Mouse (Mus musculus) heart, embryonic 10.5 days (tissue): ENCODE results near the gene Fbxo41. TPM values are rescaled to one million over a fixed set of nuclear protein-coding genes. Genes with fewer than 3 reads are reported as not detected.
A peak's percentile ranks its signal among the peaks of the same experiment; 100 is the strongest.

Source experiments
- DNase-seq: peaks from one replicate; pipeline ENCODE4 v3.0.0-alpha.2; 2017; ENCODE audit warnings: low spot score
- H3K27ac ChIP-seq: fragments of 300-500 bp; sonication (generic); 2 replicates; pipeline ENCODE4 v1.5.1; 2016; ENCODE audit warnings: mild to moderate bottlenecking
- H3K27me3 ChIP-seq: fragments of 300-500 bp; sonication (generic); 2 replicates; pipeline ENCODE4 v1.6.1; 2016; ENCODE audit warnings: mild to moderate bottlenecking; ENCODE audit not compliant: poor library complexity, insufficient read depth, severe bottlenecking
- H3K36me3 ChIP-seq: fragments of 300-500 bp; sonication (generic); 2 replicates; pipeline ENCODE4 v1.6.1; 2016; ENCODE audit warnings: mild to moderate bottlenecking, moderate library complexity
- H3K4me1 ChIP-seq: fragments of 300-500 bp; sonication (generic); 2 replicates; pipeline ENCODE4 v1.6.1; 2016; ENCODE audit warnings: mild to moderate bottlenecking
- H3K4me3 ChIP-seq: fragments of 300-500 bp; sonication (generic); 2 replicates; pipeline ENCODE4 v1.5.1; 2016; ENCODE audit warnings: mild to moderate bottlenecking, moderate library complexity
- H3K9me3 ChIP-seq: fragments of 300-500 bp; sonication (generic); 2 replicates; pipeline ENCODE4 v1.6.1; 2016; ENCODE audit warnings: mild to moderate bottlenecking, moderate library complexity
- WGBS: fragments of 180-500 bp; shearing (Covaris S2); methylation state at CpG from one replicate; pipeline ENCODE4 v1.1.7; 2016; 5-methylcytosine and 5-hydroxymethylcytosine counted together
- polyA plus RNA-seq: library from polyadenylated mRNA; unstranded; fragments of >200 nt; fragmentation: Nextera tagmentation; extraction: Ambion mirVana; gene quantifications from 2 replicates; pipeline ENCODE4 v1.2.1, GENCODE M21; 2016

The Fbxo41 gene
- polyA plus RNA-seq, 1 experiment from 2014 or later = 0.13 TPM

GRCm38 (mm10) chr6:85483843-85484721 is 18.7 kb downstream of the Fbxo41 start:
- H3K9me3 ChIP-seq = no peaks in the 10 kb centered on the region
- H3K27ac ChIP-seq = no peak overlapping the region
- WGBS = 3% methylated on average over 92 of the region's 92 CpGs
- peaks cover 92% of the 10 kb centered on the region for H3K27me3 ChIP-seq
- peak overlapping the region; percentile 50 for H3K4me3 ChIP-seq
- DNase-seq = no peak
- H3K36me3 ChIP-seq = no peaks in the 10 kb centered on the region
- peaks cover 15% of the 10 kb centered on the region for H3K4me1 ChIP-seq

DNA sequence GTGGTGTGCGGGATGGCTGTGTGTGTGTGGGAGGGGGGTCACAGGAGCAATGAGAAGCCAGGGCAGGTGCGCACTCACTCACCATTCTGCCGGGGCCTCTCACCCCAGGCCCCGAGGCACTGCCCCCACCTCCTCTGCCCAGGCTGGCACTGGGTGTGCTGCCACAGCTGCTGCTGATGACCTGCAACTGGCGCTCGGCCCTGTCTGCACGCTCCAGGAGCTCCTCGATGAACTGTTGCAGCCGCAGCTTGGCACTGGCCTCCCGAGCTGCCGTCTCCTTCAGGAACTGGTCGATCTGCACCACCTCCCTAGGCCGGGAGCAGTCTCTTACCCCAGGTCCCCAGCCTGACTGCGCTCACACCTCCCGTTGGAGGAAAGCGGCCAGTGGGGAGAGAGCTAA is 22.1 kb downstream of the Fbxo41 start:
- Histone ChIP-seq H3K9me3 (no peaks in the 10 kb centered on the region), H3K36me3 (no peaks in the 10 kb centered on the region), H3K27ac (no peak overlapping the region), H3K4me3 (no peak overlapping the region), H3K4me1 (peaks cover 11% of the 10 kb centered on the region), H3K27me3 (peaks cover 98% of the 10 kb centered on the region)
- DNase-seq = no peak
- 75% methylated on average over 16 of the region's 16 CpGs for WGBS

DNA sequence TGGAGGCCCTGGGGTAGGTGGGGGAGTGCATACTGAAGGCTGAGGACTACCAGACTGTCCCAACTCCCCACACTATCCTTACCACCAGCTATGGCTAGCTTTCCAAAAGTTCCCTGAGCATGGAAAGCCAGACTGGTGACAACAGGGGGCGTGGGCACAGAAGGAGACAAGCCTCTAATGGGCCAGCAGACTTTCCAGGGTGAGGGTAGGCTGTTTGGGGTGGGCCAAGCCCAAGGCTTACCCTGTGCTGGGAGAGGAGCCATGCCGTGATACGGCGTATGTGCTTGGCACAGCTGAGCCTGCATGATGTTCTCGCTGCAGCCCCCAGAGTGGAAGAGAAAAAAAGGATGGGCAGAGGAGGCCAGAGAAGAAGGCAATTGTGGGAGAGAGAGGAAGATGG is 22.8 kb downstream of the Fbxo41 start:
- 81% methylated on average over 5 of the region's 5 CpGs for WGBS
- Histone ChIP-seq H3K4me3 (no peak overlapping the region), H3K36me3 (no peaks in the 10 kb centered on the region), H3K9me3 (no peaks in the 10 kb centered on the region), H3K27ac (no peak overlapping the region), H3K4me1 (peaks cover 11% of the 10 kb centered on the region), H3K27me3 (peaks cover 97% of the 10 kb centered on the region)
- DNase-seq = no peak

DNA sequence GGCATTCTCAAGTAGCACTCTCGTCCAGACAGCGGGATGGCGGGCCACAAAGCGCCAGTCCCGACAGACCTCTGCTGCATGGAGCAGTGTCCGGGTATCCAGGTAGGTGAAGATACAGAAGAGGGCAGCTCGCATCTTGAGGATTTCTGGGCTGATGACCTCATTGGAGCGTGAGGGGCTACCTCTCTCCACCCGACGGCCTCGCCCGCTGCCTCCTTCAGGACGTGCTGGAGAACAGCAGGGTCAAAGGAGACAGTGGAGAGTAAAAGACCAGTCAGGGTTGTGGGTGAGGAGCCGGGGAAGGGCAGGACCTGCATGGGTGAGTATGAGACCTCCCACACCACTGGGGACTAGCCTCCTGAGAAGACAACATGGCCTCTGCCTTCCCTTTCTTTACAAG is 24.4 kb downstream of the Fbxo41 start:
- Histone ChIP-seq H3K4me3 (no peak overlapping the region), H3K27me3 (peaks cover 95% of the 10 kb centered on the region), H3K36me3 (no peaks in the 10 kb centered on the region), H3K9me3 (no peaks in the 10 kb centered on the region), H3K4me1 (no peaks in the 10 kb centered on the region), H3K27ac (no peak overlapping the region)
- WGBS = 27% methylated on average over 14 of the region's 14 CpGs
- DNase-seq = no peak

DNA sequence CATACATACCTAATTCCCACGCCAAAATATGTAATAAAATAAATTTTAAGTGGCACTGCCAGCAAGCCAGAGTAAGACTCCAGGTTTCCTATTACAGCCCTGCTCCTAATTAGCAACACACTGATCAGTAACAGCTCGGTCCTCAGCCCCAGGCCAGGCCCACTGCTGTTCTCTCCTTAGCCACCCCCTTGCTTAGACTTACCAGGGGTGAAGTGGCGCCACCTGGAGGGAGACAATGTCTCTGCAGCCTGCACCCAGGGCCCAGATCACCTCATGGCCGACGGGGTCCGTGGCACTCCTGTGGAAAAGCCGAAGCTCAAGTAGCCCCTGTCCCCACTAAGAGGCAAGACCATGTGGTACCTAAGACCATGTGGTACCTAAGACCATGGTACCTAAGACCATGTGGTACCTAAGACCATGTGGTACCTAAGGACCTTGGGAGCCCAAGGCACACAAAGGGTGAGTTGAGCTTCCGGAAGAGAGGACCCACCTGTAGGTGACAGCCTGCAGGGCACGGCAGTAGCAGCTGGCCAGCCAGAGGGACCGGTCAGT is 25.4 kb downstream of the Fbxo41 start:
- H3K4me1 ChIP-seq = no peaks in the 10 kb centered on the region
- DNase-seq = no peak

DNA sequence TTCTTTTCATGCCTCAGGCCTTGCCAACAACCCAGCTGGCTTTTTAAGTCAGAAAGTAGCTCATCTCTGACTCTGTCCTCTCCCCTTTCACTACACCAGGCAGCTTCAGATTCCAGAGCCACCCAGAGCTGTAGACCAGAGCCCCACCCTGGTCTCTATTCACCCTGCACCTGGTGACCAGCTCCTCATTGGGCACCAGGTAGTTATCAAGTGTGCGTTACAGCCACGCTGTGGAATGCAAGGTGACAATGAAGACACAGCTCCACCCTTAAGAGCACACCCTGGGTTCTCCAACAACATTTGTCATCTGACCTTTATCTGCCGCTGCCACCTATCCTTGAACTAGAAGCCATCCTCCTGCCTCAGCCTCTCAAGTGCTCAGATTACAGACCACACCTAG is 27.2 kb downstream of the Fbxo41 start:
- H3K9me3 ChIP-seq = no peaks in the 10 kb centered on the region
- no peak overlapping the region for H3K4me3 ChIP-seq
- WGBS = 84% methylated on average over 3 of the region's 3 CpGs
- no peak for DNase-seq
- H3K27ac ChIP-seq = no peak overlapping the region
- peaks cover 81% of the 10 kb centered on the region for H3K27me3 ChIP-seq
- H3K36me3 ChIP-seq = no peaks in the 10 kb centered on the region
- 0 out of 2 replicates have a peak, but pooled peaks cover 4% of the 10 kb centered on the region for H3K4me1 ChIP-seq

More for the DNA sequence above, 25.4 kb downstream of the Fbxo41 start:
- Histone ChIP-seq H3K27ac (no peak overlapping the region), H3K27me3 (peaks cover 95% of the 10 kb centered on the region), H3K36me3 (no peaks in the 10 kb centered on the region), H3K9me3 (no peaks in the 10 kb centered on the region), H3K4me3 (no peak overlapping the region)
- 27% methylated on average over 10 of the region's 10 CpGs for WGBS

GRCm38 (mm10) chr6:85472542-85472941 is 30.3 kb downstream of the Fbxo41 start:
- no peak for DNase-seq
- WGBS = 50% methylated on average over 5 of the region's 5 CpGs
- Histone ChIP-seq H3K4me3 (no peak overlapping the region), H3K9me3 (no peaks in the 10 kb centered on the region), H3K4me1 (0 out of 2 replicates have a peak, but pooled peaks cover 4% of the 10 kb centered on the region), H3K36me3 (peaks cover 23% of the 10 kb centered on the region), H3K27ac (no peak overlapping the region), H3K27me3 (peaks cover 50% of the 10 kb centered on the region)

DNA sequence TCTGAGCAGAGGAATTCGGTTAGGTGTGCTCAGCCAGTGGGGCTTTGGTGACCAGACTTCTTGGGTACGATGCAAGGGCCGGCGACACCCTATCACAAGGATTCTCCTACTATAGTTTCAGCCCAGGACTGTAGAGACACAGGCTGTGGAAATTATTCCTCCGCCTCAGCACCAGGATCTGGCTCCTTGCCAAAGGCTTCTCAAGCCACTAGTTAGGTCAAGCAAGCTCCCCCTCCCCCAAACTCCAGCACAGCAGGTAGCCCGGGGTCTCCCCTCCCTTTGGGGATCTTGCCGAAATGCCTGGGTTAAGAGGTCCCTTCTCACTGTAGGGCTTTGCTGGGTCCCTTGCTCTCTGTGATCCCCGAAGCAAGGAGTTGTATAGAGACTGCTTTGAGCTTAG is 30.8 kb downstream of the Fbxo41 start:
- H3K4me1 ChIP-seq = 0 out of 2 replicates have a peak, but pooled peaks cover 4% of the 10 kb centered on the region
- H3K4me3 ChIP-seq = no peak overlapping the region
- H3K9me3 ChIP-seq = no peaks in the 10 kb centered on the region
- no peak for DNase-seq
- no peak overlapping the region for H3K27ac ChIP-seq
- H3K27me3 ChIP-seq = peaks cover 45% of the 10 kb centered on the region
- H3K36me3 ChIP-seq = peaks cover 29% of the 10 kb centered on the region
- 53% methylated on average over 8 of the region's 8 CpGs for WGBS

- 0 out of 2 replicates have a peak, but pooled peaks cover 4% of the 10 kb centered on the region for H3K4me1 ChIP-seq
- no peak overlapping the region for H3K27ac ChIP-seq
- no peak for DNase-seq
- H3K9me3 ChIP-seq = no peaks in the 10 kb centered on the region
- peaks cover 50% of the 10 kb centered on the region for H3K36me3 ChIP-seq
- peaks cover 27% of the 10 kb centered on the region for H3K27me3 ChIP-seq
- no peak overlapping the region for H3K4me3 ChIP-seq
- 69% methylated on average over 5 of the region's 5 CpGs for WGBS
Observed at GRCm38 (mm10) chr6:85469660-85470430, 32.9 kb downstream of the Fbxo41 start.

DNA sequence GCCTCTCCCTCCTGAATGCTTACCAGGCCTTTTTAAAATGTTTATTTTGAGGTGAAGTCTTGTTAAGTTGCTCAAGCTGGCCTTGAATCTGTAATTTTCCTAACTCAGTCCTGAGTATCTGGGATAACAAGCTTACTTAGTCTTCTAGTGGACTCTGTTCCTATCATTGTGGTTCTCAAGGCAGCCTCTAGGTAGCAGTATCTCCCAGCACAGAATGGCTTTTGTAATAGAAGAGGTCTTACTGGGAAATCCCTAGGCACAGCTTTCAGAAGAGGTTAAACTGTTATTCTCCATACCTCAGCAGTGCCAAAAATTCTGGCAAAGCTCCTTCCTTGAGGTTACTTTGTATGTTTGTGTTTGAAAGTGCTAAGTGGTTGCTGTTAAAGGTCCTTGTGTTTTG is 37.4 kb downstream of the Fbxo41 start:
- Histone ChIP-seq H3K4me3 (no peak overlapping the region), H3K27ac (no peak overlapping the region), H3K36me3 (peaks cover 94% of the 10 kb centered on the region), H3K9me3 (no peaks in the 10 kb centered on the region), H3K4me1 (no peaks in the 10 kb centered on the region), H3K27me3 (no peaks in the 10 kb centered on the region)
- no peak for DNase-seq

- no peak overlapping the region for H3K4me3 ChIP-seq
- no peaks in the 10 kb centered on the region for H3K27me3 ChIP-seq
- H3K4me1 ChIP-seq = peaks cover 5% of the 10 kb centered on the region; the same call in 1 of the 2 replicates
- peaks cover 68% of the 10 kb centered on the region for H3K36me3 ChIP-seq
- WGBS = 86% methylated on average over 2 of the region's 2 CpGs
- H3K27ac ChIP-seq = no peak overlapping the region
- DNase-seq = no peak
- H3K9me3 ChIP-seq = no peaks in the 10 kb centered on the region
Observed at GRCm38 (mm10) chr6:85459621-85460020, 43.2 kb downstream of the Fbxo41 start.

DNA sequence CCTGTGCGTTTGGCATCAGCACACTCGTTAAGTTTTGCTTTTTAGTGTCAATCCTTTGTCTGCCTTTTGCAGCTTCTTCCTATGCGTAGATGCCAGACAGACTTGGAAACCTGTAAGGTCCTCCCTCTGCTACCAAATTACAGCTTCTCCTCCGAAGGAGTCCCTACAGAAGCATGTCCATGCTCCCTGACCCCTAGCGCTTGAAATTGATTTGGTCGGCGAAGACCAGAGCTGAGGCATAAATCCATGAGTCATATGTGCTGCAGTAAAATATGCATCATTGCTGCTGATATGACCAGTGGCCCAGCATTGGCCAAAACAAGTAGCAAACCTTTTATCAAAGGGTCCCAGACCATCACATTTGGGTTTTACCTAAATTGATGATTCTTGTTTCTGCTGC is 50.0 kb downstream of the Fbxo41 start:
- Histone ChIP-seq H3K36me3 (peaks cover 6% of the 10 kb centered on the region; the same call in 1 of the 2 replicates), H3K4me1 (peaks cover 31% of the 10 kb centered on the region), H3K27ac (peak overlapping the region; percentile 97), H3K27me3 (no peaks in the 10 kb centered on the region), H3K4me3 (peak overlapping the region; percentile 78), H3K9me3 (no peaks in the 10 kb centered on the region)
- 10% methylated on average over 7 of the region's 7 CpGs for WGBS
- no peak for DNase-seq

- Histone ChIP-seq H3K4me3 (peak overlapping the region; percentile 78), H3K9me3 (no peaks in the 10 kb centered on the region), H3K4me1 (peaks cover 31% of the 10 kb centered on the region), H3K27me3 (no peaks in the 10 kb centered on the region), H3K27ac (peak overlapping the region; percentile 97), H3K36me3 (peaks cover 5% of the 10 kb centered on the region)
- WGBS = under 1% methylated on average over 15 of the region's 15 CpGs
- no peak for DNase-seq
Observed at GRCm38 (mm10) chr6:85452411-85452665, 50.5 kb downstream of the Fbxo41 start.
